Mouse (Mus musculus) limb, embryonic 14.5 days (tissue): ENCODE results near the gene Ddx41. TPM values are rescaled to one million over a fixed set of nuclear protein-coding genes. Genes with fewer than 3 reads are reported as not detected.
A peak's percentile ranks its signal among the peaks of the same experiment; 100 is the strongest.

Experiments used
- ATAC-seq: fragments of 200-750 bp; cut with Nextera tagmentation; 2 replicates; pipeline ENCODE4 v1.8.0; 2017; ENCODE audit warnings: low read depth, moderate number of reproducible peaks, moderate TSS enrichment; ENCODE audit not compliant: low FRiP score
- DNase-seq: peaks from one replicate; pipeline ENCODE4 v3.0.0-alpha.2; 2015; ENCODE audit warnings: low spot score
- H3K27ac ChIP-seq: fragments of 300-500 bp; sonication (generic); replicated peaks from 2 replicates; pipeline ENCODE4 v1.5.1; 2014; ENCODE audit warnings: low read depth, mild to moderate bottlenecking, low read length, moderate library complexity, mixed read lengths
- H3K27me3 ChIP-seq: fragments of 300-500 bp; sonication (generic); 2 replicates; pipeline ENCODE4 v1.6.1; 2014; ENCODE audit warnings: low read length, mixed read lengths; ENCODE audit not compliant: control insufficient read depth, insufficient read depth
- H3K36me3 ChIP-seq: fragments of 300-500 bp; sonication (generic); 2 replicates; pipeline ENCODE4 v1.6.1; 2014; ENCODE audit warnings: mild to moderate bottlenecking, low read length, moderate library complexity, mixed read lengths; ENCODE audit not compliant: control insufficient read depth, insufficient read depth
- H3K4me1 ChIP-seq: fragments of 300-500 bp; sonication (generic); 2 replicates; pipeline ENCODE4 v1.6.1; 2014; ENCODE audit warnings: antibody characterized with exemption, low read length, mixed read lengths; ENCODE audit not compliant: control insufficient read depth, insufficient read depth
- H3K4me2 ChIP-seq: fragments of 300-500 bp; sonication (generic); replicated peaks from 2 replicates; pipeline ENCODE4 v1.6.1; 2014; ENCODE audit warnings: low read depth, mild to moderate bottlenecking, low read length, moderate library complexity; ENCODE audit not compliant: severe bottlenecking
- H3K4me3 ChIP-seq: fragments of 300-500 bp; sonication (generic); replicated peaks from 2 replicates; pipeline ENCODE4 v1.5.1; 2014; ENCODE audit warnings: low read length
- H3K9ac ChIP-seq: fragments of 300-500 bp; sonication (generic); 2 replicates; pipeline ENCODE4 v1.6.1; 2014; ENCODE audit warnings: mild to moderate bottlenecking, low read depth, low read length, moderate library complexity; ENCODE audit not compliant: severe bottlenecking
- H3K9me3 ChIP-seq: fragments of 300-500 bp; sonication (generic); 2 replicates; pipeline ENCODE4 v1.6.1; 2016; ENCODE audit warnings: low read length; ENCODE audit not compliant: control insufficient read depth
- POLR2A ChIP-seq: fragments of 200-500 bp; IDR thresholded peaks from 2 replicates; pipeline ENCODE4 v1.8.0; 2012; ENCODE audit warnings: inconsistent platforms, mild to moderate bottlenecking, moderate library complexity, borderline replicate concordance; ENCODE audit not compliant: insufficient read depth, insufficient read length; ENCODE audit errors: extremely low read depth
- WGBS: fragments of 180-500 bp; shearing (Covaris S2); extraction: QIAGEN DNeasy Blood & Tissue Kit; methylation state at CpG from one replicate; pipeline ENCODE4 v1.1.7; 2014; 5-methylcytosine and 5-hydroxymethylcytosine counted together
- polyA plus RNA-seq, 2 experiments: library from polyadenylated mRNA; depleted of rRNA in 1 of 2; stranded (reverse) in 1 of 2; unstranded in 1 of 2; fragments of >200 nt; fragmentation: Nextera tagmentation in 1 of 2; extraction: Ambion mirVana in 1 of 2; gene quantifications; 2 replicates each; pipeline versions ENCODE4 v1.2.1 to v1.2.3; 2012 to 2014

Gene Ddx41
- polyA plus RNA-seq, 2 experiments = 59.9 to 92.6 TPM

DNA sequence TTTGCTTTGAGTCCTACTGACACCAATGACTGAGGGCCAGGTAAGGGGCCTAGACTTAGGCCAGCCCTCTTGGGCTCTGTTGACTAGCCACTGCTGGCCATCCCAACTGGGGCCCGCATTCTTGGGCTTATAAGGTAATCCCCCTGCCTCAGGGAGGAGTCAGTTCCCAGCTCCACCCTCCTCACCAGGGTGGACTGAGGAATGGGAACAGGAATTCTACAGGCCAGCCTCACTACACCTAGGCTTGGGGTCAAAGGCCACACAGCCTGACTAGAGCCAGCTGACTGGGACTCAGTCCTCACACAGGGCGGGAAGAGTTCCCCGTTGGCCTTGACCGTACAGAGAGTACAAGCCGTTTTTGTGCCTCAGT is 25.0 kb downstream of the Ddx41 start:
- Histone ChIP-seq H3K4me1 (peaks cover 24% of the 10 kb centered on the region), H3K27me3 (no peaks in the 10 kb centered on the region), H3K9me3 (no peaks in the 10 kb centered on the region), H3K9ac (0 out of 2 replicates have a peak overlapping the region, but pooled peaks have one; percentile 34), H3K36me3 (peaks cover 39% of the 10 kb centered on the region), H3K27ac (peak overlapping the region; percentile 82), H3K4me2 (peak overlapping the region; percentile 88), H3K4me3 (peak overlapping the region; percentile 88)
- ATAC-seq (no peak), DNase-seq (no peak)
- TF ChIP-seq POLR2A = no peak
- 24% methylated on average over 5 of the region's 5 CpGs for WGBS

- peak overlapping the region; percentile 88 for H3K4me3 ChIP-seq
- WGBS = 11% methylated on average over 6 of the region's 6 CpGs
- peak; percentile 91 for DNase-seq
- no peaks in the 10 kb centered on the region for H3K9me3 ChIP-seq
- peak overlapping the region; percentile 34; the same call in 1 of the 2 replicates for H3K9ac ChIP-seq
- peak; percentile 77 for ATAC-seq
- peak overlapping the region; percentile 88 for H3K4me2 ChIP-seq
- peaks cover 24% of the 10 kb centered on the region for H3K4me1 ChIP-seq
- peak overlapping the region; percentile 82 for H3K27ac ChIP-seq
- TF ChIP-seq POLR2A = no peak
- peaks cover 45% of the 10 kb centered on the region for H3K36me3 ChIP-seq
- no peaks in the 10 kb centered on the region for H3K27me3 ChIP-seq
These were observed 25.6 kb downstream of the Ddx41 start for GRCm38 (mm10) chr13:55510668-55511491.

GRCm38 (mm10) chr13:55510332-55510667 is 26.2 kb downstream of the Ddx41 start:
- H3K27ac ChIP-seq = peak overlapping the region; percentile 26; the same call in 1 of the 2 replicates
- H3K9ac ChIP-seq = no peak overlapping the region
- peak overlapping the region; percentile 88 for H3K4me3 ChIP-seq
- H3K27me3 ChIP-seq = no peaks in the 10 kb centered on the region
- TF ChIP-seq POLR2A = no peak
- DNase-seq (no peak), ATAC-seq (peak; percentile 17)
- H3K36me3 ChIP-seq = peaks cover 51% of the 10 kb centered on the region
- peak overlapping the region; percentile 88 for H3K4me2 ChIP-seq
- H3K9me3 ChIP-seq = no peaks in the 10 kb centered on the region
- WGBS = 34% methylated on average over 3 of the region's 3 CpGs
- peaks cover 24% of the 10 kb centered on the region for H3K4me1 ChIP-seq

DNA sequence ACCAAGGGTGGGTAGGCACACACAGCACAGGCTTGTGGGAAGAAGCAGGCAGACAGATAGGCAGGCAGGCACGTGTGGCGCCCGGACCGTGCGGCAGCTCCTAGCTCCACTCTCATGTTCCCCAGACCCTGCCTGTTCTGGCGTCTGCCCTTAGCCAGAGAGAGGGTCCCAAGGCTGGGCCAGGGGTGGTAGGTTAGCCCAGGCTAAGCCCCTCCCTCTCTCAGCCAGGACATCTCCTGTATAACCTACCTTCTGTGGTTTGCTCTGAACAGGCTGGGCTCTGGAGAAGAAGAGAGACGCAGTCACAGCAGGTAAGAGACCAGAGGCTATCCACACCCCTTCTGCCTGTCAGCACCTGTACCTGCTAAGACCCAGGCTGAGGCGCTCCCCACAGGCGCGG is 27.9 kb downstream of the Ddx41 start:
- Histone ChIP-seq H3K4me3 (no peak overlapping the region), H3K36me3 (peaks cover 68% of the 10 kb centered on the region), H3K4me2 (no peak overlapping the region), H3K27me3 (no peaks in the 10 kb centered on the region), H3K27ac (no peak overlapping the region), H3K9ac (no peak overlapping the region), H3K9me3 (no peaks in the 10 kb centered on the region), H3K4me1 (peaks cover 23% of the 10 kb centered on the region)
- no peak for DNase-seq
- no peak for TF ChIP-seq POLR2A
- WGBS = 93% methylated on average over 10 of the region's 10 CpGs
- ATAC-seq = no peak

GRCm38 (mm10) chr13:55507877-55508276 is 28.6 kb downstream of the Ddx41 start:
- Histone ChIP-seq H3K9me3 (no peaks in the 10 kb centered on the region), H3K27me3 (no peaks in the 10 kb centered on the region), H3K36me3 (peaks cover 75% of the 10 kb centered on the region), H3K4me2 (no peak overlapping the region), H3K4me1 (peaks cover 22% of the 10 kb centered on the region), H3K9ac (no peak overlapping the region), H3K27ac (no peak overlapping the region), H3K4me3 (no peak overlapping the region)
- 65% methylated on average over 11 of the region's 11 CpGs for WGBS
- ATAC-seq (no peak), DNase-seq (no peak)
- no peak for TF ChIP-seq POLR2A
